Mouse (Mus musculus): ENCODE measurements around the gene Tmem260.
A peak's percentile ranks its signal among the peaks of the same experiment; 100 is the strongest.

The Tmem260 gene

GRCm38 (mm10) chr14:48559736-48560135 lies 113.8 kb downstream of the Tmem260 start:
- no peak for DNase-seq

- DNase-seq = peak; percentile 19 to 41
These were observed 120.7 kb downstream of the Tmem260 start for GRCm38 (mm10) chr14:48566596-48566995.
